9 mouse cellular contexts compared by ENCODE assay signal in genomic region chr13:43261287-43261686, GRCm38 (mm10). TPM values are rescaled to one million over a fixed set of nuclear protein-coding genes. Genes with fewer than 3 reads are reported as not detected.
DNase-seq lines count a peak whose midpoint lies in the region; ATAC-seq lines count a peak whose summit lies in the region.
"Had no signal": no experiment of that assay in that cellular context is flagged by ENCODE, and none has a peak within 500 bp of the region (broad histone marks: within the 10 kb centered on the region; RNA-seq: fewer than 3 reads in every experiment).

No protein-coding gene starts in this region.

- H3K27ac ChIP-seq in heart, embryonic 11.5 days (ENCODE audit: low read depth, low read length), result 0 out of 2 replicates have a peak overlapping the region, but pooled peaks have one; percentile 7

- ATAC-seq in heart, embryonic 11.5 days (replicated peaks; ENCODE audit: insufficient number of reproducible peaks, low FRiP score, low TSS enrichment), result peak; percentile 85
- ATAC-seq in megakaryocyte, adult 5-6 weeks (ENCODE audit: poor library complexity, severe bottlenecking), result peak; percentile 88

- 65% methylated on average over 3 of the region's 3 CpGs for WGBS in heart, embryonic 11.5 days (ENCODE audit: insufficient replicate concordance)

- H3K9me3 ChIP-seq in heart, embryonic 11.5 days (replicated peaks; ENCODE audit: control insufficient read depth, low read length), result no peaks in the 10 kb centered on the region

- H3K4me3 ChIP-seq in heart, embryonic 11.5 days (ENCODE audit: low read depth, low read length), result no peak overlapping the region

- no peak overlapping the region for H3K9ac ChIP-seq in heart, embryonic 11.5 days (ENCODE audit: low read depth, low read length)

- no peaks in the 10 kb centered on the region for H3K36me3 ChIP-seq in heart, embryonic 11.5 days (ENCODE audit: control insufficient read depth, insufficient read depth, low read length)

- H3K4me1 ChIP-seq in heart, embryonic 11.5 days (ENCODE audit: control insufficient read depth, insufficient read depth, low read length), result peaks cover 43% of the 10 kb centered on the region

- H3K27me3 ChIP-seq in heart, embryonic 11.5 days (ENCODE audit: control insufficient read depth, insufficient read depth, low read length), result no peaks in the 10 kb centered on the region

- no peak for DNase-seq in heart, postnatal 4 days
- peak; percentile 53 to 57 for DNase-seq in B cell, adult 2 months
- DNase-seq in c-Kit-positive CD71-positive TER-119-positive erythroid progenitor cells, embryonic 14.5 days (ENCODE audit: low spot score), result peak; percentile 91
- DNase-seq in embryo, embryonic 9.5 days (ENCODE audit: extremely low spot score), result no peak
- no peak for DNase-seq in gastrocnemius, postnatal 4 days (ENCODE audit: low spot score in 2 of 2)
- DNase-seq in gastrocnemius, postnatal 25 days, result no peak
- DNase-seq: kidney, postnatal 10 days had no signal

- H3K4me2 ChIP-seq in heart, embryonic 11.5 days, result no peak overlapping the region

RNA-seq across cellular contexts. Expression of gene Gfod1, which starts 42.7 kb away (rescaled TPM):
- polyA plus RNA-seq in heart, embryonic 11.5 days (2014; fragmentation: Nextera tagmentation; extraction: Ambion mirVana), result 1.4 and 1.5 TPM in 2 replicates
- total RNA-seq in heart, postnatal 4 days (2021), result 10 to 100 TPM; 20.6 to 24.8 TPM
- 10.8 and 16.8 TPM in 2 replicates for total RNA-seq in megakaryocyte, adult 5-6 weeks (2015)
- total RNA-seq in megakaryocyte, adult 5-6 weeks (2017), result 4.9 and 7.2 TPM in 2 replicates
- total RNA-seq in gastrocnemius, postnatal 4 days (2021), result 1 to 10 TPM; 5.2 to 6.4 TPM
- 1 to 10 TPM; 5.6 to 6.5 TPM for total RNA-seq in gastrocnemius, postnatal 25 days (2021)

Comparison
In these comparisons a context has a peak if more than half of its experiments do, and no peak if none do; other contexts are left out.
1. DNase-seq: peak in B cell, adult 2 months (2 of 2) and c-Kit-positive CD71-positive TER-119-positive erythroid progenitor cells, embryonic 14.5 days (single experiment); none in heart, postnatal 4 days (single experiment), embryo, embryonic 9.5 days (single experiment), gastrocnemius, postnatal 4 days (0 of 2) and gastrocnemius, postnatal 25 days (single experiment).